Mouse (Mus musculus) kidney, postnatal 25 days (tissue): ENCODE data around the gene Rbpjl.

ENCODE experiments used
- DNase-seq, 2 experiments: peaks; one replicate each; pipeline ENCODE4 v3.0.0; 2021; ENCODE audit warnings: mixed read lengths in 2 of 2

Gene Rbpjl

DNA sequence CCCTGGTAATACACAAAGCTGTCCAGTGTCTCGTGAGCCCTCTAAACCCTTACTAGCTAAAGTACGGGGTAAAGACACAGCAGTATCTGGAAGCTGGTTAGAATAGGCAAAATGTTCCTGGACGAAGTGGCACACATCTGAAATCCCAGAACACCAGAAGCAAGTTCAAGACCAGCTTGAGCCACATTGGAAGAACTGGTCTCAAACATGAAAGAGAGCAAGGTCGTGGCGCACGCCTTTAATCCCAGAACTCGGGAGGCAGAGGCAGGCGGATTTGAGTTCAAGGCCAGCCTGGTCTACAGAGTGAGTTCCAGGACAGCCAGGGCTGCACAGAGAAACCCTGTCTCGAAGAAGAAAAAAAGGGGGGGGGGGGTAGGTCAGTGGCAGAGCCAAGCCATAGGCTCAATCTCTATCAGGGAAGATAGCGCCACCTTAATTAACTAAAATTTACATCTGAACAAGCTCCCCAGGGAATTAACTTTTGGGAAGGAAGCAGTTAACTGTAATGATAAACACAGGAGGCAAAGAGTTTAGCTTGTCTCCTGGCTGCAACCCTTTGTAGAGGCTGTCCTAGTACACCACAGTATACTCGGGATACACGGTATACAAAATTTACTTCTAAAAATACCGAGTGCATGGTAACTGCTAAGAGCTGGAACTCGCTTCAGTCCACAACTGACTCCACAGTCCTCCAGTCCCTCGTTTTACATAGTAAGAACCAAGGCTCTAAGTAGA, 27.1 kb downstream of the Rbpjl start:
- DNase-seq: no peak

DNA sequence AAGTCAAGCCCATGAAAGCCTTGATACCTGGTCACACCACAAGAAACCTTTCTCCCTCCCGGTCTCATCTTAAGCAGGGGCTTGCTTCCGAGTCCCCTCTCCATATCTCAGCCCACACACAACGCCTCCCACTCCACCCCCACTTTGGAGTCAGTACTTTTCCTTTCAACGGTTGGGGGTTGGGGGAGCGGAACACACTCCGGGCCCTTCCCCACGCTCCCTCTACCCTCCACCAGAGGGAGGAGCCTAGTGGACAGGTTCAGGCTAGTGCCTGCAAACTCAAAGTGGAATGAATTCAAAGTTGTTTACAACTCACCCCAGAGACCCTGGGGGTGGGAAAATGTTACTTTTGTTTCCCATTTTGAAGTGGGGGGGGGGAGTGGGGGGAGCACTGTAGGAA, 27.8 kb downstream of the Rbpjl start:
- peak; percentile 72 to 83 for DNase-seq

DNA sequence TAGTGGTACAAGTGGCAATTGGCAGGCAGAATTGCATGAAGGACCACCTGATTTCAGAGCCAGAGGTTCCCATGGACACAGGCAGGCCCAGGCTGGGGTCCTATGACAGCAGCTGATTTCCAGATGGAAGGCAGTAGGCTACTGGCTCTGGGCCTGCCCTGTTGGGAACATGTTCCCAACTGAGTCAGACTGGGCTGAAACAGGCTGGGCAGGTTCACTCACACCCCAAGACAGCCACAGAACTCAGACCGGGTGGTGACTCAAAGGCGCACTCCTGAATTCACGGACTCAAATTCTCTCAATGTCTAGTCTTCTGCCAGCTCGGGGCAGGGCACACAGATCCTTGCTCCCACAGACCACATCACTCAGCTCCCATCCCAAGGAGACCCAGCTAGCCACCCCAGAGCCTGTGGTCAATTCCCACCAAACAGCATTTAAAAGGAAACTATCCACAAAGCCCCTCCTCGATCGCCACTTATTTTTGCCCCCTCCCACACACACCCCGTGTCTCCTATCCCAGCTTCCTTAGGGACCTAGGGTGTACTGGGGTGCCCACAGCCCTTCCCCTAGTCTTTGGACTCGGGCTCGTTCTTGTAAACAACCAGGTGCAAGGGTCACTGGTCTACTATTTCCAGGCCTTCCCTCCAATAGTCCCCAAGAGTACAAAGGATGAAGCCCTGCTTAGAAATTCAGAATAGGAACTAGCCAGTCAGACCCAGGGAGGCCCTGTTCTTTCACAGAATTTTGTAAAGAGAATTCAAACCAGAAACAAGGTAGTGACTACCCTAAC, 28.9 kb downstream of the Rbpjl start:
- DNase-seq: peak; percentile 66 to 85

DNA sequence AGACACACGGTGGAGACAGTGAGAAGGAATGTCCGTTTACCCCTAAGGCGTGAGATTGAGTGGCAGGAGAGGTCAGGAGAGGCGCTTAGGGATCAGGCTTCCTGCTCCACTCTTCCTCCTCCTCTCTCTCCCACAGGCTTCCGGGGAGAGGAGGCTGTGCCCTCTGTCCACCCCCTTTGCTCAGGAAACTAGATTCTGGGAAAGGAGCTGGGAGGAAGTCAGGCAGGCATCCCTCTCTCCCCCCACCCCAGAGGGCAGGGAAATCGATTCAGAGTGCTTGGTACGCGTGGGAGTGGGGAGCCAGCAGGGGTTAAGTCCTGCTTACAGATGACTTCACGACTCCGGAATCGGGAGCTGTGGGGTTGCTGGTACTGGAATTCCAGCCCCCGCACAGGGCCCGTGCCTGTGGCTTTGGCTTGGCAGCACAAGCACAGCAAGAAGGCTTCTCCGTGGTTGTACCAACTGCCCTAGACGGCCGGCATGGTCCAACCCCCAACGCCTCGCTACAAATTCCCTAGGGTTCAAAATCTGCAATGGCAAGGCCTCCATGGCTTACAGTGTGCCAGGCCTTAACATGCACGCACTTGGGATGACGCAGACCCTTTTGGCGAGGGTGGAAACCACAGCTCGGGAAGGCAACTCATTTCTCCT, 29.7 kb downstream of the Rbpjl start:
- peak; percentile 53 to 80 for DNase-seq

DNA sequence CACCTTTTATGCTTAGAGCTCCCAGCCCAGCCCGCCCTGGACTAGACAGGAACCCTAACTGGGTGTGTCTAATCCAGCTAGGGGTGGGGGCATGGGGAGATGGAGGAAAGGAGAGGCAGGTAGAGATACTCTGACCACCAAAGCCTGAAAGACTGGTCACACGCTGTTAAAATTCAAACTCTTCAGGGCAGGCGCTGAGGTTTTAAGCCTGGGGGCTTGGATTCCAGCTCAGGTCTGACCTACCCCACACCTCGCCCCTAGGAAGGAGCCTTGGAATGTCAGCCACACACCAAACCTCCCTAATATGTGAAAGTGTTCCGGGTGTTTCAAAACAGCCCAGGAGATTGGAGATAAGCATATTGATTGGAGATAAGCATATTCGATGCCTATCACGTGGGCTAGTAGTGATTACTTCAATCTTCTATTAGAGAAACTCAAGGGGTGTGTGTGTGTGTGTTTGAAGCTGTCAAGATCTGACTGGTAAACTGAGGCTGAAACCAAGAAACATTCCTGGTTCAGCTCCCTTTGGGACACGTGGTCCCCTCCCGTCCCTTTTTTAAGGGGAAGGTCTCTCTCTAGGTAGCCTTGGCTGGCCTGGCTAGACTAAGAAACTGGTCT, 30.4 kb downstream of the Rbpjl start:
- peak in 1 of 2 experiments; percentile 35 for DNase-seq

DNA sequence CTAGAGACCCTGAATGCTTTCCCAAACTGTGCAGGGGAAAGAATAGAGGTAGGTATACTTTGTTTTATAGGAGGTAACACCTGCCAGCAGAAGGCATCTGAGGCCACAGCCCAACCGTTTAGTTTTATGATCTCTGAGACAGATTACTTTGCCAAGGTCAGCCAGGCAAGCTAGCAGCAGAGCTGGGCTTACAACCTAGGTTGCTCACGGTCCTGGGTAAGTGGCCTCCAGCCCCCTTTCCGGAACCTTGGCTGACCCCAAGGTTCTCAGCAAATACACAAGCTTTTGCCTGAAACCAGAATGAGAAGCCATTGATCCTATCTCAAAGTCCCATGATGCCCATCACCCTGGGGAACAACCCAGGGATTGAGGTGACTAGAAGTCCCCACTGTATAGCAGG, 31.7 kb downstream of the Rbpjl start:
- peak in 1 of 2 experiments; percentile 66 for DNase-seq

DNA sequence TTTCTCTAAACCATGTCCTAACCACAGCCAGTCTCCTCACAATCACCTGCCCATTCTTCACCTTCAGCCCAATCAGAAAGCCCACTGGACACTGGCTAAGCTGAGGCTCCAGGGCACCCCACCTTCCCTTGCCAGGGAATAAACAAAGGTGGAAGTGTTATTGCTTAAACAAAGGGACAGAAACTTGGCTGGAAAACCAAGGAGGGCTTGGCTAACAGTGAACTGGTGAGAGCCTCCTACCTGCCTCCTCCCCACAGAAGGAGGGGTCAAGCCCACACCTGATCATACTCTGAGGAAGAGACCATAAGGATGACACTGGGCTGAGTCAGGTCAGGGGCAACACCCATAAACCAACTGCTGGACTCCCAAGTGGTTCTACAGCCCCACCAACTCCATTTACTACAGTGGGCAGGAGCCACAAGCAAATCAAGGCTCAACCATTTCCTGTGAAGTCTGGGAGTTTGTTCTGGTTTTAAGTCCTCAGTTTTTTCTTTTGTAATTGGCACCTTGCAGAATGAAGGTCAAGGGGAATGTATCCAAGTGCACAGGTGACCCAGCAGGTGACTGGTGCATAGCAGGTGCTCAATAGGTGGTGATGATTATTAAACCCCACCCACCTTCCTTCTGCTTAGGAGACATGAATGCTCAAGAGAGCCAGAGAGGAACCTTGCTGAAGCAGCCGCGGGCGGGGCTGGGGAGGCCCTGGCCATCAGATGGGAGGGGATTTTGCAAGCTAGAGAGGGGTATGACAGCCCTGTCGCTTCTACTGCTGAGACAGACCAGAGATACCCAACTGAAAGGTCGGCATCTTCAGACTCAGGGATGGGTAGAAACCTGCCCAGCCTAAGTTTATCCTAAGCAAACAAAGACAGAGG, 32.5 kb downstream of the Rbpjl start:
- peak in 1 of 2 experiments; percentile 67 for DNase-seq

DNA sequence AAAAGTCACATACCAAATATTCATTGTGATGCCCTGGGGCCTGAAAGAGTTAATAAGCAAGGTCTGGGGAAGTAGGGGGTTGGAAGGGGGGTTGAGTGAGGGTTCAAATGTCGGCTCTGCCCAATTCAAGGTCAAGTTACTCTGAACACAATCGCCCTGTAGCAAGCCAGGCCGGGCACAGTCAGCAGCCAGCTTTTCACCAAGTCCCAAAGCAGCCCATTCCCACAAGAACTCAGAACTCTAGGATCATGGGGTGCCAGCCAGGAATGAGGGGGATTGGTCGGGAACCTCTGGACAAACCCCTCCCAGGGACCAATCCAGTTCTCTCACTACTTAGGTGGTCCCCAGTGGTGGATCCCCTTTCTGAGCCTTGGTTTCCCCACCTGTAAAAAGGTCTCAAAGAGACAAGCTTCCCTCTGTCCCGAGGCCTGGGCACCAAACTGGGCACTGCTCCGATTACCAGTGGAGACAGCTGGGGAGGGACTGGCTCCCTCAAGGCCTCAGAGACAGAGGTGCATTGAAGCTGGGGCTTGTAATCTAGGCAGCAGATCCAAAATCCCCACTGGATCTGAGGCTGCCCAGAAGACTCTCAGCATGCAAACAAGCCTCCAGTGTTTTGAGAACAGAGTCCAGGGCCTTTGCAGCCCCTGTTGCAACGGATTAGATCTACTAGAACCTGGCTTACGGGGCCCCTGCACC, 33.4 kb downstream of the Rbpjl start:
- DNase-seq: peak in 1 of 2 experiments; percentile 72

DNA sequence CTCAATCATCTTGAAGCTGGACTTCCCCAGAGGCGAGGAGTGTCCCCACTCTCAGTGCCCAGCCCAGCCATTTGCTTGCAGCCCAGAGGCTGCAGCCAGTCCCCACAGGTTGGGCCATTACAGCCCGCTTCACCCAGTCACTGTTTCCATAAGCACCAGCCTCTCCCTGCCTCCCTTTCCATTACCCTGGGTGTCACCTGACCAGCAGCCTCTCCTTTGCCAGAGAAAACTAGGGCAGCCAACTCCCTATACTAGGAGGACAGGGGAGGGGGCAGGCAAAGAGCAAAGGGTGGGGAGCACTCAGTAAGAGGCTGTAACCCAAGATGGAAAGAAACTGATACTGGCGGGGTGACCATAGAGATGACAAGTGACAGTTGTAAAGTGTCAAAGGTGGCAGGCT, 34.0 kb downstream of the Rbpjl start:
- DNase-seq: peak; percentile 78 to 92

DNA sequence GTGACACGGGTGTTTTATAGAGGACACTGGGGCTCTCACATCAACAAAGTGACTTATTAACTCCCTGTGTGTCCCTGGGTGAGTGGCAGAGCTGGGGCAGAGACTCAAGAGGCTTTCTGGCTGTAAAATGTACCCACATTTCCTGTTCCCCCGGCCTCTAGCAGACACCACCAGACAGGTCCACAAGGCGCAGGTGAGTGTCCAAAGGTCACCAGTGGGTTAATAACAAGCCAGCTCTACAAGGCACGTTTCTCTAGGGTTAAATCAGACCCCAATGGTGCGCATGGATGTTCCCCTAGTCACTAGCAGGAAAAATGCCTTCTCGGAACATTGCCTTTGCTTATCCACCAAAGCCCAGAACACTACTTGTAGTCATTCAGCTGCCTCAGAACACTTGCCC, 34.8 kb downstream of the Rbpjl start:
- peak; percentile 79 to 88 for DNase-seq

DNA sequence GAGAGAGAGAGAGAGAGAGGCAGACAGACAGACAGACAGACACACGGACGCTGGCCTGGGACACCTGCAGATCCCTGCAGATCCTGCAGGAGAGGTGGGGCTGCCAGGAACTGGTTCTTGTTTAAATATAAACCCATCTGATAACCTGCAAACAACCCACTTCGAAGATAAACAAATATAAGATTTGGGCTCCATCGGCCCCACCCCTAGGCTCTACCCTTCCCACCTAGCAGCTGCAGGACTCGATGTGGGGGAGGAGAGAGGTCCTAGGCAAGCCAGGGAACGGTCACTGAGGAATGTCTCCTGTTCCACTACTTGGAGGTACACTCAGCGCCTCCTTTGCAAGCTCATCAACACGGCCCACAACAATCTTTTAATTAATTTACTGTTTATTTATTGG, 35.3 kb downstream of the Rbpjl start:
- DNase-seq: peak in 1 of 2 experiments; percentile 69

DNA sequence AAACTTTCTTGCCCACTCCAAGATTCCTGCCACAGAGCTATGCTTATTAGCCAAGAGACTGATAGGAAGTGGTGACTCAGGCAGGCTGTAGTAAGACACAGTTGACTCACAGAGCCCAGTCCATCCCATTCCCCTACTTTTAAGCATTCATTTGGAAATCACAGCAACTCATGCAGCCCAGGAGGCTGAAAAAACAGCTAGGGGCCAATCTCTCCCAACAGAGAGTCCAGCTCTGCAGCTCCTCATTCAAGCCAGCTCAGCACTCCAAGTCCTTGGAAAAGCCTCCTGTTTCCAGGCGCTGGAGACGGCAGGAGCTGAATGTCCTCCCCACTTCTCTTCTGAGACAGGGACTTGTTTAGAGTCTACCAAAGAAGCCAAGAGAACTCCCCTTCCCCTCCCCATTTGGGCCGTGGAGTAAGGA, 36.1 kb downstream of the Rbpjl start:
- no peak for DNase-seq

DNA sequence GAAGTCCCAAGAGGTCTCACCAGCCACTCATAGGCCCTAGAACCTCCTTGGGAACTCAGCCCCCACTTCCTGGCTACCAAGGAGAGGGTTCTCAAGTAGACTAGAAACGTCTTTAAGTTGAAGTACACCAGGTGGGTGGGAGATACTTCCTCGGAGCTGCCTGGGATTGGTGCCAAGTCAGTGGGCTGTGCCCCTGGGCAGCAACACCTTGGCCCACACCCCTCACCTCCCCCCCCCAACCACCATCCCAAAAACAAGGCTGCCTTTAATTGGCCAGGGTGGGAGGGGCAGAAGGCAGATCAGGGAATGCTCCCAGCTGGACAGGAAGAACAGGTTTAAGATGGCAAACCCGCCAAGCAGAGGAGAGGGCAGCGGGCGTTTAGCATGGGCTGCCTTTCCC, 37.4 kb downstream of the Rbpjl start:
- DNase-seq: peak in 1 of 2 experiments; percentile 71

DNA sequence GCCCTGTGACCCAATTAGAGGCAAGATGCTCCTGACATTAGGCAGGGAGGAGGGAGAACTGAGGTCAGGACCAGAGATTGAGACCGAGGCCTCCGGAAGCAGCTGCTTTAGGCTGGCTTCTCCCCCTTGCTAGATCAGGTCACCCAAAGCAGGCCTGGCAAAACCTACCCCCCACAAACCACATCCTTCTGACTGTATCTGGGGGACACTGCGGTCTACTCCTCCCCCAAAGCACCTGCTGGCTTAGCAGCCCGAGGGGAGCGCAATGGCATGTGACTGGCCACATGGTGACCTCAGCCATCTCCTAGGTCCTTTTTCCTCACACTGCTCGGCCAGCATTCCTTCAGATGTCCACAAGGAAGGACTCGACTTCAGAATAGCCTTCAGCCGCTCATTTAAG, 38.2 kb downstream of the Rbpjl start:
- DNase-seq: peak; percentile 65 to 81

DNA sequence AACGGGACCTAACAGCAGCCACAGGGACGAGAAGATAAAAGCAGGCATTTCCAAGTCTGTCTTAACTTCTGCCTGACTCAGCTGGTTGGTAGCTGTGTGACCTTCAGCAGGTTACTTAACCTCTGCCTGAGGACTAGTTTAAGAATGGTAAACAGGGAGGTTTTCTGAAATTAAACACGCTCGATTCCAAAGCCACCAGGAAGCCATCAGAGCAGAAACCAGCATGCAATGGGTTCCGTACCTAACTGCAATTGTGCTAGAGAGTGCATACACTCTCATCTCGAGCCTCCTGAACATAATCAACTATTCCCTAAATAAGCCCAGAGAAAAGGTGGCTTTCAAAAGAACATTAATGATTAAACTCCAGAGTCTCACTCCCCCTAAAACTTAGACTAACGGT, 38.8 kb downstream of the Rbpjl start:
- DNase-seq: no peak

DNA sequence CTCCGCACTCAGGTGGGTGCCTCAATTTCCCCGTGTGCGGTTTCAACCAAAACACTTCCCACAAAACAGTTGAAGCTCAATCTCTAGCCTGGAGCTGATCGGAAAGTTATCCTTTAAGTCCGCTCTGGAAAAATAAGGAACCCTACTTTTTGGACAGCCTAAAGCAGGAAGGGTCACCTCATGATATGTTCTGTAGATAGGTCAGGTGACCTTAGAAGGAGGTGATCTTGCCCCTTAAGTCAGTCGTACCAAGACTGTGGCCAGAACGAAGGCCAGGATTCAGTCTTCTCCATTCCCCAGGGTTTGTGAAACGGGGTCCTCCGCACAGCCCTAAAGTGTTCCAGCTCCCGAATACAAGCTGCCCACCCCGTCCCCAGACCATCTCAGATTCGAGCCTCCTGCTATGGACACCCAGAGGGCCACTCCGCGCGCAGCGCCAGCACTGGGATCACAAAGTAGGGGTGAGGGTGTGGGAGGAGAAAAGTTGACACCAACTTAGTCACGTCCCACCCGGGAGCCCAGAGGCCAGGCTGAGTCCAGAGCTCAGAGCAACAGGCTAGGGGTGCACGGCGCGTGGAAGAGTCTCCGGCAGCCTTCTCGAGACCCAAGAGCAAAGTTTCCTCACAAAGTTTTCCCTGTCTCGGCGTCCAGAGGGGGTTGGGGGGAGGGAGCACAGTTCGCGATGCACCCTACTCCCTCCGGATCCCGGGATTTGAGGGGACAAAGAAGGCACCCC, 39.5 kb downstream of the Rbpjl start:
- peak in 1 of 2 experiments; percentile 76 for DNase-seq

DNA sequence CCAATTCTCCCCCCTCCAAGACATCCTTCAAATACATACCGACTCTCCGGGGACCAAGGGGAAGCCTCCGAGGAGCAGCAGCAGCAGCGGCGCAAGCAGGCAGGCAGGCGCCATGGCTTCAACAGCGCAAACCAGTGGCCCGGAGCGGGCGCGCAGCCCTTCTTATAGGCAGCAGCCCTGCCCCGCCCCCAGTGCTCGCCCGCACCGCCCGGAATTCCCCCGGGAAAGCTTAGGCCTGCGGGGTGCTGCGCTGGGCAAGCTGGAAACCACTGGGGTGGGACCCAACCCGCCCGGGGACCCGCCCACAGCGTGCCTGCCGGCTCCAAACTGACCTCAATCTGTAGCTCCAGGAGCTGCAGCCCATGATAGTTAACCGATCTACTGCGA, 40.1 kb downstream of the Rbpjl start:
- peak; percentile 91 to 97 for DNase-seq

DNA sequence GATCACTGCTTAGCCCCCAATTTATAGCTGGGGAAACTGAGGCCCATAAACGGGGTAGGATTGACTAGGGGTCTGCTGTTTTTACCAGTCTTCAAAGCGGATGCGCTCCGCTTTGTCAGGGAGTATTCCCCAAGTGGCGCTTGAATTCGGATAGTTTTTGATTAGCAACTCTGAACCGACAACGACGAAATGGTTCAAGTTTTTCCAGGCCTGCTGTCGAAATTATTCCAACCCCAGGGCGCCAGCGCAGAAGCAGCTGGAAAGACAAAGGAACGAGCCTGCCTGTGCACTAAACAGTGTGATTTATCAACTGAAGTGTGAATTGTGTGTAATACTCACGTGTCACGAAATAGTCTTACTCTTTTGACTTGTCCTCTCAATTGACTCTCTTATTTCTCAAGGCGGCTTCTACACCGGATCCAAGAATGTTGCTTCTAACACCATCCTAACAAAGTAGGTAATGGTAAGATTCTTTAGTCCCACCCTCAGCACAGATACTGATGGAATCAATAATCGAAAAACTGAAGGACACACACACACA, 40.6 kb downstream of the Rbpjl start, which contains the start of gene Sdc4:
TSS of gene Sdc4 (minus strand) at position 428 of the 541 bp plus-strand sequence.
- no peak for DNase-seq

DNA sequence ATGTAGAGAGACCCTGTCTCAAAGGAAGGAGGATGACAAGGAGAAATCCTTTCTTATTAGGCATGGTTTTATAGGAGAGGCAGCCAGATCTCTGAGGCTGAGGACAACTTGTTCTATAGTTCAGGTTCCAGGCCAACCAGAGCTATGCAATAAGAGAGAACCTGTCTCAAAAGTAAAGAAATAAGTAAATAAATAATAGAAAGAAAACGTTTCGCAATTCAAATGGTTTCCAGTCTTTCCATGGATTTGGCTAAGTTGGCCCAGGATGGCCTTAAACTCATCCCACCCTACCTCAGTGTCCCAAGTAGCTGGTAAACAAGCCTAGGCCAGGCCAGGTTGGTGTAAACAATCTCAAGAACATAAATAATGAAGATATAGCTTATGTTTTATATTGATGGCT, 41.8 kb downstream of the Rbpjl start:
- DNase-seq: no peak

DNA sequence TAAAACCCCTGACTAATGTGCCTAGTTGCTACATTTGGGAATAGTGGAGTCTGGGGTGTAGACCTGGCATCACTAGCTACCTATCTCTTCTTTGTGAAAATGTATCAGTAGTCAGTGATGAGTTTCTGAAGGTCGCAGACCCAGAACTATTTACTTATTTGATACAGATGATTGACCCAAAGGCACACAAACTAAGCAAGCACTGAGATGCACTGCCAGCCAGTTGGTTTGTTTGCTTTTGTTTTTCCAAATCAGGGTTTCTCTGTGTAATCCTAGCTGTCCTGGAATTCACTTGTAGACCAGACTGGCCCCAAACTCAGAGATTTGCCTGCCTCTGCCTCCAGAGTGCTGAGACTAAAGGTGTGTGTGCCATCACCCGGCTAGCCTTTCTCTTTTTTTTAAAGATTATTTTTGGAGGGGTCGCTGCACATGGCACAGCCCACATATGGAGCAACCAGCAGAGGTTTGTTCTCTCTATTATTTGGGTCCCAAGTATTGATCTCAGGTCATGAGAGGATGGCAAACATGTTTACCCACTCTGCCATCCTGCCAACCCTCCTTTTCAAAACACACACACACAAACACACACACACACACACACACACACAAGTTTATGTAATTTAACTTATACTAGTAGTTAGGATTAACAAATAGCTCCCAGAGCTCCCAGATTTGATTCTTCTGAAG, 42.6 kb downstream of the Rbpjl start:
- no peak for DNase-seq
